Mouse (Mus musculus) embryonic fibroblast, embryonic 13.5 days (primary cell): ENCODE measurements around the gene Il10.

ENCODE experiments used
- CTCF ChIP-seq: IDR thresholded peaks from 2 replicates; pipeline ENCODE4 v1.5.1; 2011; ENCODE audit warnings: mild to moderate bottlenecking, control low read depth, low read length, moderate library complexity, borderline replicate concordance; ENCODE audit not compliant: insufficient read depth
- POLR2A ChIP-seq: IDR thresholded peaks from 2 replicates; pipeline ENCODE4 v1.6.1; 2011; ENCODE audit warnings: low read depth, mild to moderate bottlenecking, control low read depth, low read length, moderate library complexity

DNA sequence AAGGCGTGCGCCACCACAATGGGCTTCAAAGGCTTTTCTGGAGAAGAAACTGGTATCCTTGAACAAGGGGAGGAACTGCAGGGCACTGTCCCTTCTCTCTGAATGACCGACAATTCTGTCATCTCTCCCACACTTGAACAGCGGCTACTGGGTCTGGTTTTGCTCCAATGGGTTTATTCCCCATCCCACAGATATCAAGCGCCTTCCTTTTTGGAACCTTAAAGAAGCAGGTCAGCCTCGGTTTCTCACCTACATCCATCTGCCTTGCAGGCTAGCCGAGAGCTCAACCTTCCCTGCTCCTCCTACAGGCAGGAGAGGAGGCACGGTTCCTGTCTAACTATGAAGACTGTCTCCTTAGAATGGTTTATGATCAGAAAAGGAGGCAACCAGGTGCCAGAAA, 29.3 kb downstream of the Il10 start:
- TF ChIP-seq POLR2A (no peak), CTCF (no peak)
